In genomic region chr7:126456382-126457266, GRCm38 (mm10) we compare ENCODE assay signal across 26 mouse cellular contexts. TPM values are rescaled to one million over a fixed set of nuclear protein-coding genes. Genes with fewer than 3 reads are reported as not detected.
DNase-seq lines count a peak whose midpoint lies in the region; ATAC-seq and TF ChIP-seq lines count a peak whose summit lies in the region.
"Had no signal": no experiment of that assay in that cellular context is flagged by ENCODE, and none has a peak within 500 bp of the region (broad histone marks: within the 10 kb centered on the region; RNA-seq: fewer than 3 reads in every experiment).

No protein-coding gene starts in this region.

- peak; percentile 72 for ATAC-seq in megakaryocyte-erythroid progenitor cell, adult 5-6 weeks (replicated peaks; ENCODE audit: low FRiP score, low TSS enrichment, poor library complexity, severe bottlenecking)
- ATAC-seq in erythroid progenitor cell, adult 5-6 weeks (replicated peaks; ENCODE audit: low FRiP score, poor library complexity, severe bottlenecking), result no peak
- ATAC-seq: activated CD4-positive, CD25-positive, alpha-beta regulatory T cell, adult 4 months; CD4-positive, CD25-positive, alpha-beta regulatory T cell, adult 4 months; forebrain, embryonic 15.5 days; hindbrain, postnatal 0 days; Patski had no signal

- intact Hi-C loops in gastrocnemius, adult 2 months (cut with DNase I), result no loop called here

- peak; percentile 40 for DNase-seq in gastrocnemius, adult 2 months
- DNase-seq in gastrocnemius, adult 18-20 months (ENCODE audit: low spot score), result no peak
- DNase-seq in testis, postnatal 10 days (ENCODE audit: low spot score), result peak; percentile 35
- DNase-seq in testis, postnatal 14 days (ENCODE audit: low spot score), result no peak
- no peak for DNase-seq in ovary, postnatal 36 days (ENCODE audit: low spot score)
- DNase-seq: adrenal gland, postnatal 14 days; B cell, adult 2 months; cerebellum, adult 11-12 months; cerebellum, adult 9-10 months; cerebellum, postnatal 25 days; heart, adult 18-20 months; heart, postnatal 14 days had no signal

- peak overlapping the region; percentile 99 for H3K27ac ChIP-seq in gastrocnemius, adult 2 months
- H3K27ac ChIP-seq: embryonic facial prominence, embryonic 10.5 days; forebrain, embryonic 10.5 days; forebrain, embryonic 15.5 days; heart, embryonic 10.5 days; hindbrain, embryonic 13.5 days; hindbrain, postnatal 0 days had no signal

- no peak for TF ChIP-seq CTCF in gastrocnemius, adult 2 months (IDR thresholded peaks at IDR 0.05)

- peak overlapping the region; percentile 86 for H3K4me3 ChIP-seq in gastrocnemius, adult 2 months
- H3K4me3 ChIP-seq: embryonic facial prominence, embryonic 10.5 days; forebrain, embryonic 10.5 days; forebrain, embryonic 15.5 days; heart, embryonic 10.5 days; hindbrain, embryonic 13.5 days had no signal

RNA-seq across cellular contexts. Expression of gene Atp2a1, which starts 6.3 kb away (rescaled TPM):
- over 10,000 TPM; 21,521 to 26,495 TPM for total RNA-seq in gastrocnemius, adult 2 months (2021)
- total RNA-seq in gastrocnemius, adult 18-20 months (2021), result over 10,000 TPM; 23,271 to 27,147 TPM
- total RNA-seq in megakaryocyte-erythroid progenitor cell, adult 5-6 weeks (2014; fragmentation: Nextera tagmentation), result 2.3 TPM in 1 of 2 replicates, not detected in the other
- 0.15 and 0.61 TPM in 2 replicates for total RNA-seq in megakaryocyte-erythroid progenitor cell, adult 5-6 weeks (2017)
- total RNA-seq in erythroid progenitor cell, adult 5-6 weeks (2015; ENCODE audit: low replicate concordance), result 2.2 TPM in 1 of 2 replicates, not detected in the other
- total RNA-seq in erythroid progenitor cell, adult 5-6 weeks (2017; ENCODE audit: low replicate concordance), result not detected in 2 replicates
- total RNA-seq: G1E had no signal

RNA-seq across cellular contexts. Expression of gene Sh2b1, which starts 18.6 kb away (rescaled TPM):
- 10 to 100 TPM; 43.0 to 48.1 TPM for total RNA-seq in gastrocnemius, adult 2 months (2021)
- 10 to 100 TPM; 49.2 to 51.0 TPM for total RNA-seq in gastrocnemius, adult 18-20 months (2021)
- total RNA-seq in megakaryocyte-erythroid progenitor cell, adult 5-6 weeks (2014; fragmentation: Nextera tagmentation), result 24.8 and 49.2 TPM in 2 replicates
- total RNA-seq in megakaryocyte-erythroid progenitor cell, adult 5-6 weeks (2017), result 11.7 and 11.9 TPM in 2 replicates
- 4.7 and 12.6 TPM in 2 replicates for total RNA-seq in erythroid progenitor cell, adult 5-6 weeks (2015; ENCODE audit: low replicate concordance)
- 4.1 and 4.6 TPM in 2 replicates for total RNA-seq in erythroid progenitor cell, adult 5-6 weeks (2017; ENCODE audit: low replicate concordance)

RNA-seq across cellular contexts. Expression of gene Rabep2, which starts 28.1 kb away (rescaled TPM):
- 10 to 100 TPM; 14.0 to 14.9 TPM for total RNA-seq in gastrocnemius, adult 2 months (2021)
- total RNA-seq in gastrocnemius, adult 18-20 months (2021), result 10 to 100 TPM; 10.6 to 13.1 TPM
- total RNA-seq in megakaryocyte-erythroid progenitor cell, adult 5-6 weeks (2014; fragmentation: Nextera tagmentation), result 10.2 and 13.9 TPM in 2 replicates
- total RNA-seq in megakaryocyte-erythroid progenitor cell, adult 5-6 weeks (2017), result 11.5 and 14.0 TPM in 2 replicates
- 4.3 and 8.0 TPM in 2 replicates for total RNA-seq in erythroid progenitor cell, adult 5-6 weeks (2015; ENCODE audit: low replicate concordance)
- total RNA-seq in erythroid progenitor cell, adult 5-6 weeks (2017; ENCODE audit: low replicate concordance), result 1.4 and 7.2 TPM in 2 replicates

RNA-seq across cellular contexts. Expression of gene Tufm, which starts 30.5 kb away (rescaled TPM):
- total RNA-seq in gastrocnemius, adult 2 months (2021), result 100 to 1,000 TPM; 111 to 141 TPM
- total RNA-seq in gastrocnemius, adult 18-20 months (2021), result 100 to 1,000 TPM; 118 to 124 TPM
- total RNA-seq in megakaryocyte-erythroid progenitor cell, adult 5-6 weeks (2014; fragmentation: Nextera tagmentation), result 128 and 168 TPM in 2 replicates
- total RNA-seq in megakaryocyte-erythroid progenitor cell, adult 5-6 weeks (2017), result 92.9 and 141 TPM in 2 replicates
- total RNA-seq in erythroid progenitor cell, adult 5-6 weeks (2015; ENCODE audit: low replicate concordance), result 23.8 and 28.1 TPM in 2 replicates
- 10.7 and 11.6 TPM in 2 replicates for total RNA-seq in erythroid progenitor cell, adult 5-6 weeks (2017; ENCODE audit: low replicate concordance)

RNA-seq across cellular contexts. Expression of gene Cd19, which starts 41.9 kb away (rescaled TPM):
- not detected for total RNA-seq in gastrocnemius, adult 2 months (2021)
- total RNA-seq in gastrocnemius, adult 18-20 months (2021), result not detected
- total RNA-seq in megakaryocyte-erythroid progenitor cell, adult 5-6 weeks (2014; fragmentation: Nextera tagmentation), result 1.7 and 16.4 TPM in 2 replicates
- 0.28 TPM in 1 of 2 replicates, not detected in the other for total RNA-seq in megakaryocyte-erythroid progenitor cell, adult 5-6 weeks (2017)
- total RNA-seq in erythroid progenitor cell, adult 5-6 weeks (2015; ENCODE audit: low replicate concordance), result 18.4 and 35.2 TPM in 2 replicates
- total RNA-seq in erythroid progenitor cell, adult 5-6 weeks (2017; ENCODE audit: low replicate concordance), result 11.2 and 18.8 TPM in 2 replicates
- total RNA-seq: G1E; gastrocnemius, postnatal 36 days; hematopoietic stem cell, adult 5-6 weeks had no signal

Comparison
In these comparisons a context has a peak if more than half of its experiments do, and no peak if none do; other contexts are left out.
1. DNase-seq: peak in gastrocnemius, adult 2 months (single experiment) and testis, postnatal 10 days (single experiment); none in gastrocnemius, adult 18-20 months (single experiment), testis, postnatal 14 days (single experiment) and ovary, postnatal 36 days (single experiment).
2. RNA of gene Atp2a1, which starts 6.3 kb away (total RNA-seq): 23,271 to 27,147 TPM in gastrocnemius, adult 18-20 months and 21,521 to 26,495 TPM in gastrocnemius, adult 2 months; 0.15 to 2.3 TPM in megakaryocyte-erythroid progenitor cell, adult 5-6 weeks and 2.2 TPM in erythroid progenitor cell, adult 5-6 weeks; every median in the first group is over 1,000 times any median in the second.